Mouse (Mus musculus): ENCODE measurements around the gene Zfp36l2.
"Not testable (repeated sequence)": the region's sequence is repeated elsewhere in the genome, so short reads cannot be mapped to it uniquely, and the experiment has no call there.

The Zfp36l2 gene

DNA sequence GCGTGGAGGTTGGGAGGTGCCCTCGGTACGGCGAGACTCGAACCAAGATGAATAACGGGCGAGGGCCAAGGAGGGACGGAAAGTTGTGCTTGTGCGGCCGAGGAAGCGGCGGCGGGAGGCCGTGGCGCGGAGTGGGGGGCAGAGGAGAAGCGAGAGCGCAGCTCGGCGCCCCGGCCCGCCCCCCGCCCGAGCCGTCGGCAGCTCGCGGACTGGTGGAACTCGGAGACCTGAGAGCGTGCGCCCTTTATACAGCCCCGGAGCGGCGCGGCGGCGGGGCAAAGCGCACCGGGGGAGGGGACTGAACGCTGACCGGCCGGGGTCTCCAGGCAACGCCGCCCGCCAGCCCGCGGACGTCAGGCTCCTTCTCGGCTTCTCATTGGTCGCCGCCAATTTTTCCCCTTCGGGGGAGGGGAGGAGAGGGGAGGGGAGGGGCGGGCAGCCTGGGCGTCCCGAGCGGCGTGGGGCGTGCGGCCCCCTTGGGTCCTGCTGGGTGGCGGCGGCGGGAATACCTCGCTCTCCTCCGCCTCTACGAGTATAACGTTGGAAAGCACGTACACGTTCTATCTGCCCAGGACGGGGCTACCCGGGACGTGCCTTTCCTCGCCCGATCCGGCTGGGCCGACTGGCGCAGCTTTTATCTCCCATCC is at the start of gene Zfp36l2:
TSS of gene Zfp36l2 (minus strand) at position 221 of the 647 bp plus-strand sequence.
- DNase-seq, result peak; percentile 96

GRCm38 (mm10) chr17:84236781-84237557 is 49.2 kb upstream of the Zfp36l2 start:
- DNase-seq, result no peak

DNA sequence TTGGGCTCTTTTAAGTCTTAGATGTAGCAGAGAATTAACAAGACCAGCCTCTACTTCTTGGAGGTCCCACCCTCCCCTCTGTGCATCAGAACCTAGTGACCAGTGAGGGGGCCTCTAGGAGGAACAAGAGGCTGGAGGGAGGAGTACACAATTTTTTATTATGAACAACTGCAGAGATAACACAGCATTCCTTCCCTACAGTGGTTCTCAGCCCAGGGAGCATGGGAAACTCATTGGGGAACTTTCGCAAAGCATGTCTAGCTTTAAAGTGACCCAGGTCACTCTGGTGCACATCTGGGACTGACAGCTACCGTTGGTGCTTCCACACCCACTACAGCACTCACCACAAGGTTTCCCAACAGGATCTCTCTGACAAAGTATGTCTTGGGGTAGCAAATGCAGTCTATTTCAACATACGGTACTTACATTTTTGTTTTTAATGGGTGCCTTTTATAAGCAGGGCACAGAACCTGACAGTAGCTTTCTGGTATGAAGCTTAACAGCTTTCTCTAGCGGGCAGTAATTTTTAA is 47.7 kb upstream of the Zfp36l2 start:
- no peak for DNase-seq

- DNase-seq, result peak; percentile 40
These were observed 47.0 kb upstream of the Zfp36l2 start for GRCm38 (mm10) chr17:84234785-84235184.

GRCm38 (mm10) chr17:84233758-84234157 is 46.0 kb upstream of the Zfp36l2 start:
- DNase-seq, result no peak

GRCm38 (mm10) chr17:84231361-84231760 is 43.6 kb upstream of the Zfp36l2 start:
- DNase-seq, result no peak

GRCm38 (mm10) chr17:84228223-84228622 is 40.5 kb upstream of the Zfp36l2 start:
- DNase-seq, result no peak

GRCm38 (mm10) chr17:84226681-84227080 is 38.9 kb upstream of the Zfp36l2 start:
- DNase-seq, result no peak

GRCm38 (mm10) chr17:84226231-84226630 is 38.5 kb upstream of the Zfp36l2 start:
- DNase-seq, result no peak

DNA sequence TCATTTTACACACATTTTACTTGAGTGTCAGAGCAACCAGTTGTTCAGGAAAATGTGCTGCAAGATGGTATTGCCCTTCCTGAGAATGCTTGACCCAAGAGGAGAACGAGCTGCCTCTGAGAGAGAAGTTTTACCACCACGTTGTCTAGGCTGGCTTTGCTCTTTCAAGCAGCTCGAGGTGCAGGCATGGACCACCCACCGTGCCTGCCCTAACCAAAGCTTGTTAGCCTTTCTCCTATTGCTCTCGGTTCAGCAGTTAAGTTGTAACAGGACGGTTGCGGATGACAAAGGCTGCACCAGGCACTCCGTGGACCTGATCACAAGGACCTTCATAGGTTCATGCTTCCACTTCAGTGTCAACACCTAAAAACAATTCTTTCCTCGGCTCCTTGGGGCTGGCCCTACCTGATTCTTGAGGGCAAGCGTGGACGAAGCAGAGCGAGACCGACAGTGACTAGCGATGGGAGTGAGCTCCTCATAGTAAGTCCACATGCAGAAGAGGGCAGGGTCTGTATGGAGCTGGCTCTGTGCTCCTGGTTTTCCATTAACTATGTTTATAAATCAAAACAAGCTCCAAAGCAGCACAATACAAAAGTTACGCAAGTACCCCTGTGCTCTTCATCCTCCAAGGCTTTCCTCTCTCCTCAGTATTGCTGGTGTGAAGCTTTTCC is 36.6 kb upstream of the Zfp36l2 start:
- no peak for DNase-seq

- not testable (repeated sequence) for DNase-seq
These were observed 31.1 kb upstream of the Zfp36l2 start for GRCm38 (mm10) chr17:84218841-84219240.

DNA sequence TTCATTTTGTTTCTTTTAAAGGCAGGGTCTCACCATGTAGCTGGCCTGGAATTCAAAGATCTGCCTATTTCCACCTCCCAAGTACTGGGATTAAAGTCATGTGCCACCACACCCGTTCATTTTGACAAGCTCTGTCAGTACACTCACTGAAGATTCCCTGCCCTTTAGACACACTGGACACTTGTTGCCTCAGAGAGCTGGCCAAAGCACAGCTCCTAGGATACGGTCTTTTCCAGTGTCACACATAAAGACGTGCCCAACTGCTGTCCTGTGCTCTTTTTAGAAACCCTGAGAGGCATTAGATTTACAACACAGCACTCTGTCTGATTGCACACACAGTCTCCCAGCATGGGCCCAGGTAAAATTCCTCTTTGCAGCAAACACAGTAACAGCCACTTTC is 29.9 kb upstream of the Zfp36l2 start:
- DNase-seq, result no peak

DNA sequence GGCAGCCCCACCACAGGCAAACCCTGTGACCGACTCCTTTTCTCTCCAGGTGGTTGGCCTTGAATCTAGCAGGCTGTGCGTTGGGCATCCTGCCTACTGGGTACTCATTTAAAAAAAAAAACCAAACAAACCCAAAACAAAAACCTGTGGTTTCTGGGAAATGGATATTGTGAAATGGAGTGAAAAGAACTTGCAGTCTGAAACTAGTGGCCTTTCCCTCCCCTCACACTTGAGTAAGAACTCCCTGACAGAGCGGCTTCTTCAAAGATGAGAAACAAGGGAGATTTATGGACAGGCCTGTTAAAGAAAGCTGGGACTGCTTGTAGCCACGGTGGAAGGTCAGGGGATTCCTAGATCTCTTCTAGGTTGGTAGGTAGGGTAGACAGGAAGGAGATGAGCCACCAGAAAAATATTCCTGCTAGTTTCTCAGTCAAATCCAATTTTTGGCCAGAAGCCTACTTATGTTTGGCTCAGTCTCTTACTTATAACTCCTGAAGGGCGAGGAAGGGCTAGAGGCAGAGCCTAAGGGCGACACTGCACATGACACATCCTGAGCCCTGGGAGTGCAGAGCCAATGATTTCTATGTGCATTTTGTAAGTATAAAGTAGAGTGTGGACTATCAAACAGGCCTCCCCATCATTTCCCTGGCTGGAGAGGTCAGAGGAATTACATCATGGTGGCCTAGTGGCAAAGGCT is 27.7 kb upstream of the Zfp36l2 start:
- no peak for DNase-seq

- DNase-seq, result no peak
These were observed 25.7 kb upstream of the Zfp36l2 start for GRCm38 (mm10) chr17:84213464-84213863.

- no peak for DNase-seq
These were observed 19.9 kb upstream of the Zfp36l2 start for GRCm38 (mm10) chr17:84207611-84208010.

- no peak for DNase-seq
These were observed 18.5 kb upstream of the Zfp36l2 start for GRCm38 (mm10) chr17:84206239-84206638.

GRCm38 (mm10) chr17:84204962-84205361 is 17.2 kb upstream of the Zfp36l2 start:
- DNase-seq, result no peak

- DNase-seq, result no peak
These were observed 15.6 kb upstream of the Zfp36l2 start for GRCm38 (mm10) chr17:84203340-84203739.

DNA sequence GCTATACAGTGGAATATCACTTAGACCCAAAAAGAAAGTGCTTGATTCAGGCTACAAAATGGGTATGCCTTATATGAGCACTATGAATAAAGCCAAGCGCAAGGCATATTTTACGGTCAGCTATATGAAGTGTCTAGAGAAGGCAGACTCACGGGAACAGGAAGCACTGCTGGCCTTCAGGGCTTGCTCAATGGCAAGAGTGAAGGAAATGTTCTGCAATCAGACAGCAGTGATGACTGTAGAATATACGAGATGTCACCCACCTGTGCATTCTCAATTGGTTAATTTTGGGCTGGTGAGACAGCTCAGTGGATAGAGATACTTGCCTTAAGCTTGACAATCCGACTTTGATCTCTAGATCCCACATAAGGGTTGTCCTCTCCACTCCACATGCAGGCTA is 13.4 kb upstream of the Zfp36l2 start:
- no peak for DNase-seq

DNA sequence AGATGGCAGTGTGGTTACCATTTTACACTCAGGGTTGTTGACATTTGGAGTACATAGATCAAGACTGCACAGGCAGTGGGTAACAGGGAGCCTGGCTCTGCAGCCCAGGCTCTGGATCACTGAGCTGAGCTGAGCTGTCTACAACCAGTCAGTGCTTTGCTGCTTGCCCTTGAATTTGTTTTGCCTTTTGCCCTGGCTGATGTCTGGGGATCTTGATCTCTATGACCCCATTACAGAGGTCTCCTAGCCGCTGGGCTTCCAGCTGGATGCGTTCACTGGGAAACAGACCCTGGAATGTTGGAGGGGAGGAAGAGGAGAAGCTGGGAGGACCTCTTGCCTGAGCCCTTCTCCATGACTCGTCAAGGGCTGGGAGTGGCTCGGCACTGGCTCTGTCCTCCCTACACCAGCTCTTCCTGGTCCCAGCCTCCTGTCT is 10.2 kb upstream of the Zfp36l2 start:
- DNase-seq, result no peak

DNA sequence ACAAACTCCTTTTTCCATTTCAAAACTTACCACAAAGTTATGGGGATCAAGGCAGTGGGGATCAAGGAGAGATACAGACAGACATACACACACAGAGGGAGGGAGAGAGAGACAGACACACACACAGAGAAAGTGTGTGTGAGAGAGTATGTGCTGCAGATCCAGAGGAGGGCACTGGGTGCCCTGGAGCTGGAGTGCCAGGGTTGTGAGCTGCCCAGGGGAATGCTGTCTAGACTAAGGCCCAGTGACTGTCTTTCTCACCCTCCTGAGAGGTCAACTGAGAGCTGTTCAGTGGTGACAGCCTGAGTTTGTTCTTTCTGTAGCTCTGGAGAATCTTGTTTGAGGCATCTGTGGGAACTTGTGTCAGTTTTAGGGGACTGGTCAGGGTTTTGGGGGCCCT is 8.6 kb upstream of the Zfp36l2 start:
- no peak for DNase-seq

- no peak for DNase-seq
These were observed 8.1 kb upstream of the Zfp36l2 start for GRCm38 (mm10) chr17:84195835-84196234.

DNA sequence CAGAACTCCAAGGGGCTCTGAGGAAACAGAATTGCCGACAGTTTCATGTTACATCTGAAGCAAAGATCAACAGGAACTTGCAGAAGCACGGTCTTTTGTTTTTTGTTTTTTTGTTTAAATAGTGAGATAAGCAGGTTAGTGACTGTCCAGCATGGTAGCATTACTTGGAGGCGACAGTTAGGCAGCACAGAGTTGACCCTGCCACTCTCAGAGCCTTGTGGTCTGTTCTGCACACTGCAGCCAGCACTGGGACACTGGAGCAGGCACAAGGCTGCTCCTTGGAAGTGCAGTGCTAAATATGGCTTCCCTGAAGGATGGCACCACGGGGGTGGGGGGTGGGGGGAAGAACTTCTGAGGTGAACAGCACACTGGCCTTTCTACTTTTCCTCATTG is 7.3 kb upstream of the Zfp36l2 start:
- DNase-seq, result no peak

Data from liver (tissue).